Mouse (Mus musculus) embryonic fibroblast, embryonic 13.5 days (primary cell): Measurements from ENCODE around the gene Hexdc.

Source experiments
- CTCF ChIP-seq: IDR thresholded peaks from 2 replicates; pipeline ENCODE4 v1.5.1; 2011; ENCODE audit warnings: mild to moderate bottlenecking, control low read depth, low read length, moderate library complexity, borderline replicate concordance; ENCODE audit not compliant: insufficient read depth
- POLR2A ChIP-seq: IDR thresholded peaks from 2 replicates; pipeline ENCODE4 v1.6.1; 2011; ENCODE audit warnings: low read depth, mild to moderate bottlenecking, control low read depth, low read length, moderate library complexity

DNA sequence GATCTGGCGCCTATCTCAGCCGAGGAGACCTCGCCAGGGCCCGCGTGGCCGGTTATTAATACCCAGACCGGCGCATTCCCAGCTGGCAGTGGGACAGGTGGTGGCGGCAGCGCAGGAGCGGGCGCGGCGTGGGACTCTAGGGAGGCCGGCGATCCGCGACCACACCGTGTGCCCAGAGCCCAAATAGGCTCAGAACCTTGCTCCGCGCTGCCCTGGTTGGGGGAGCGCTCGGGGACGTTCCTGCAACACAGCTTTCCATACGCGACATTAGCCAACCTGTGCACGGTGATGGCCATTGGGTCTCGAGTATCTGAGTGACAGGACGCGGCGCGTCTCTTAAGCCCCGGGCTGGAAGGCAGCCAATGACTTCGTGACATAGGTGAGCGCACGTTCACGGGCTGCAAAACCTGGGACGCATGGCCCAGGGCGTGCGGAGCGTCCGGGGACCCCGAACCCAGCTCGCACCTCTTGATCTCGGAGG lies 47.8 kb upstream of the Hexdc start:
- TF ChIP-seq POLR2A (no peak), CTCF (no peak)
